Mouse (Mus musculus) layer of hippocampus, adult 8-10 months (tissue): ENCODE data around the gene Mtrr. TPM values are rescaled to one million over a fixed set of nuclear protein-coding genes. Genes with fewer than 3 reads are reported as not detected.
"Not testable (repeated sequence)": the region's sequence is repeated elsewhere in the genome, so short reads cannot be mapped to it uniquely, and the experiment has no call there.

Experiments used
- DNase-seq, 2 experiments: peaks; one replicate each; pipeline ENCODE4 v3.0.0; 2022; ENCODE audit warnings: low spot score in 2 of 2
- total RNA-seq, 4 experiments: library from RNA; stranded (reverse); gene quantifications; 2 replicates each; pipeline ENCODE4 v1.2.4; 2022

Gene Mtrr
- total RNA-seq, 4 experiments from 2014 or later, result 20.8 to 29.1 (median 23.7) TPM

DNA sequence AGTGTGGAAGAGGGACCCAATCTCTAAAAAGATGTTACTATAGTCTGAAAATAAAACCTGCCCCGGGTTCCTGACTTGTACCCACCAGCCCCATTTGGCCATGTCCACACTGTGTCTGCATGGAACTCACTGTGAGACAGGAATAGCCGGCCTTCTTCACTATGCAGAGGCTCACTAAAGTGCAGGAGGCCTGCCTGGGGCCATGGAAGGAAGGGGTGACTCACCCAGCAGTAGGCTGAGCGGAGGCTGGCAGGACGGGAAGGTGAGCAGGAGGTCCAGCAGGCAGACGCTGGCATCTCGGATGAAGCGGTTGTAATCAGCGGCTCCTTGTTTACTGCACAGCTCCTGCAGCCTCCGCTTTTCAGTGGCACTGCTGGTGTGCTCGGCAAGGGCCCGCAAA is 13.4 kb downstream of the Mtrr start:
- DNase-seq, result no peak

DNA sequence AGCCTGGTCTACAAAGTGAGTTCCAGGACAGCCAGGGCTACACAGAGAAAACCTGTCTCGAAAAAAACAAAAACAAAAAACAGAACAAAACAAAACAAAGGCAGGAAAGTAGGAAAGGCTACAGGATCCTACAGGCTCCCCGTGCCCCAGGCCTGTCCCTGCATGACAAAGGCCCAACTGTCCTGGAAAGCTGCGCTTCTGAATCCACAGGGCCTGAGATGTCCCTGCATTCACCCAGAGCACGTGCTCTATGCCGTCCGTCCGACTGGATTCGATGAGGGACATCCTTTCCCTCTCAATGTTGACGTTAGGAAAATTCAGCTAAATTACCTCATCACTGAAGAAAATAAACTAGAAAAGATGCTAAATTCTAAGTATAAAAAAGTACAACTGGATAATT is 13.8 kb downstream of the Mtrr start:
- no peak for DNase-seq

DNA sequence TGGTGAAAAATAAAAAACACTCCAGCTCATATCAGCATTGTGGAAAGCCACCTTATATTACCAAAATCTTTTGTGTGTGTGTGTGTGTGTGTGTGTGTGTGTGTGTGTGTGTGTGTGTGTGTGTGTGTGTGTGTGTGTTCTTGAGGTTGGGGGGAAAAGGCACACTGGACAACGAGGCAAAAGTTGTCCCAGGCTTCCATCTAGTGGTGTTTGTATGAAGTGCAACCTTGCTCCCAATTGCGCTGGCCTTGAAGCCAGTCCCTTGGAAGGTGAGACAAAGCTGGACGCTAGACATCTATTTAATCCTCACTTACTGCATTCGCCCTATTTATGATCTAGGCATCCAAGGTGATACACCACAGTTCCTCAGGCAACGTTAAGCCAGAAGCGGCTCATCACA is 28.6 kb downstream of the Mtrr start:
- not testable (repeated sequence) for DNase-seq

Other genes with a start within 250 kb of the Mtrr start
- 10 to 100 TPM; 15.7 to 20.0 (median 17.5) TPM for gene Fastkd3, start 85 bp upstream of the Mtrr start, total RNA-seq
- 10 to 100 TPM; 14.5 to 21.3 (median 17.4) TPM for gene 1700001L19Rik, start 15.3 kb upstream of the Mtrr start, total RNA-seq